Mouse (Mus musculus) gastrocnemius, postnatal 14 days (tissue): ENCODE data around the gene Vsnl1. TPM values are rescaled to one million over a fixed set of nuclear protein-coding genes. Genes with fewer than 3 reads are reported as not detected.

Experiments
- DNase-seq: peaks from one replicate; pipeline ENCODE4 v3.0.0; 2021; ENCODE audit warnings: mixed read lengths
- intact Hi-C: fragments of 180-260 bp; cut with DNase I; formaldehyde crosslinking; loops from one replicate; pipeline ENCODE4 v1.15.1; 2025; ENCODE audit warnings: low total_unique reads
- total RNA-seq, 2 experiments: library from RNA; stranded (reverse); gene quantifications; 2 replicates each; pipeline ENCODE4 v1.2.3; 2021

The Vsnl1 gene
- total RNA-seq, 2 experiments from 2014 or later = 0.11 TPM; not detected in 1

- intact Hi-C loops = no loop called here
- peak; percentile 13 for DNase-seq
Observed at GRCm38 (mm10) chr12:11391244-11391949, 45.0 kb downstream of the Vsnl1 start.

- DNase-seq = no peak
- intact Hi-C loops = no loop called here
Observed at GRCm38 (mm10) chr12:11389141-11389540, 47.3 kb downstream of the Vsnl1 start.

DNA sequence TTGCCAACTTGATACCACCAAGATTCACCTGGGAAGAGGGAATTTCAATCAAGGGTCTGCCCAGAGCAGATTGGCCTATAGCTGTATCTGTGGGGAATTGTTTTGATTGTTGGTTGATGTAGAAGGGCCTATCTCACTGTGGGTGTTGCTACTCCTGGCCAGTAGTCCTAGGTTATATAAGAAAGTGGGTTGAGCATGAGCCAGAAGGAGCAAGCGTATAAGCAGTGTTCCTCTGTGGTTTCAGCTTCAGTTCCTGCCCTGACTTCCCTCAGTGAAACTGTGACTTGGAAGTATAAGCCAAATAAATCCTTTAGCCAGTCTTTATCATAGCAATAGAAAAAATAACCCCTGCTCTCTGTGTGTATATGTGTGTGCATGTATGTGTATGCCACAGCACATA is 51.7 kb downstream of the Vsnl1 start:
- intact Hi-C loops = no loop called here
- no peak for DNase-seq

DNA sequence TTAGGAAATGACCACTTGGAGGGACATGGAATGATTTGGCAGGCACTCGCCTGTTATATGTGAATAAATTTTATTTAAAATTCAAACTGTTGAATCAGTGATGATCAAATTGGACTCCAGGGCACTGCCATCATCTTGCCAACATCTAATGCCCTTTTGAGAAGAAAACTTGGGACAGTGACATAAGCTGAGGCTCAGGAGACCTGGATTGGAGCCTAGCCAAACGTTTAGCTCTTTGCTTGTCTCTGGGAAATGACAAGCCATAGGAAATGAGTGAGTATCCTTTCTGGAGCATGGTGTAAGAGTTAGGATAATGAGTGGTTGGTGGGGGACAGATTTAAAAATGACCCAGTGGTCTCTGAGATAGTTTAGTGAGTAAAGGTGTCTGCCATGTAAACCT is 57.0 kb downstream of the Vsnl1 start:
- DNase-seq = no peak

DNA sequence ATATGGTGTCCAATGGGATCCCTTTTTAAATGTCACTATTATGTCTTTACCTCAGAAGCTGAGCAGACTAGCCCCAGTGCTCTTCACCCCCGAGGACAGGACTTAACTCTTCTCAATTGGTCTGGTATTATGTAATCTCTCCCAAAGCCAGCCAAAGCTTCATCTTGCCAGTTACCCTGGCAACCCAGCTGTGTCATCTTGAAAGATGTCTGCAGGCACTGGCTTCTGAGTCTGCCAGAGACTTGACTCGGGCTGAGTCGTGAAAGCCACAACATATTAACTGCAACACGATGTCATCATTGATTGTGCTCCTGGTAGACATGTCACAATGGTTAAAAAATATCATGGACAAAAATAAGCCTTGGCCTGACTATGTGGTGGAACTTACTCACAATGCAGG is 66.4 kb downstream of the Vsnl1 start:
- DNase-seq = no peak
- intact Hi-C loops = no loop called here

More for the DNA sequence above, 57.0 kb downstream of the Vsnl1 start:
- intact Hi-C loops = no loop called here

DNA sequence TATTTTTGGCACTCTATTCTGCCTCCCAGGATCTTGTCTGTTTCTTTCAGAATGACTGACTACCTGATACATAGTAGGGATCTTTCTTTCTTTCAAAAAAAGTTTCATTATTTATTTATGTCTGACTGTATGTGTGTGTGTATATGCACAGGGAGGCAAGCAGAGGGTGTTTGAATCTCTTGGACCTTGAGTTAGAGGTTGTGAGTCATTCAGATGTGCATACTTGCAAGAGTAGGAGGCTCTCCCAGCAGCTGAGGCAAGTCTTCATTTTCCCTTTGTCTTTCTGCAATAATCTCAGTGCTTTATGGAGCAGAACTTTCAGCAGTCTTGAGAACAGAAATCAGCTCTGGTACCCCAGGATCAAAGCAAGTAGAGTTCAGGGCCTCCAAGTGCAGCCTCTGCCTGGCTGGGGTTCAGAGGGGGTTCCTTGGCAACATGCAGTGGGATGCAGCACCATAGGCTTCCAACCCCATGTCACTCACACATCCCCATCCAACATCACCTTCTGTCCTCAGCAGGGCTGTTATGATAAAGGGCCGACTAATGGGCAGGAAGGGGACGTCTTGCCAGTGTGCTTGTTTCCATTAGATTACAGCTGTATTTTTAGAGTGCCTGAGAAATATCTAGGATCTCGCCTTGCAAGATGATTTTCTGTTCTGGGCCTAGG is 69.2 kb downstream of the Vsnl1 start:
- no peak for DNase-seq
- intact Hi-C loops = no loop called here

DNA sequence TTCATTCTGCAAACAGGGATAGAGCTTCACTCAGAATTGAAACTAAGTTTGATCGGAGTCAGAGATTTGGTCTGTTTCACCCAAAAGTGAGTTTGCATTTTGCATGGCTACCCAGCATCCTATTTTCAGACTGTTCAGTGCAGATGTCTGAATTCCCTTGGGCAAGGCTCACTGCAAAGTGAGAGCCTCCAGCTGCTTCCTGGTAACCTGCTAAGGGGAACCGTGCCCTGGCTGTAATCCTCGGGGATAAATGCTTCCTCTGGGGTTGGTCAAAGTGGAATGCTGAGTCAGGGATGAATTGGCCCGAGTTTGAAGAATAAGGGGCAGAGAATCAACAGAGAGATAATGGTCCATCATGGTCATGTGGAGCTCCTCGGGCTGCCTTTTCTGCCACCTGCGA is 71.5 kb downstream of the Vsnl1 start:
- intact Hi-C loops = no loop called here
- no peak for DNase-seq

DNA sequence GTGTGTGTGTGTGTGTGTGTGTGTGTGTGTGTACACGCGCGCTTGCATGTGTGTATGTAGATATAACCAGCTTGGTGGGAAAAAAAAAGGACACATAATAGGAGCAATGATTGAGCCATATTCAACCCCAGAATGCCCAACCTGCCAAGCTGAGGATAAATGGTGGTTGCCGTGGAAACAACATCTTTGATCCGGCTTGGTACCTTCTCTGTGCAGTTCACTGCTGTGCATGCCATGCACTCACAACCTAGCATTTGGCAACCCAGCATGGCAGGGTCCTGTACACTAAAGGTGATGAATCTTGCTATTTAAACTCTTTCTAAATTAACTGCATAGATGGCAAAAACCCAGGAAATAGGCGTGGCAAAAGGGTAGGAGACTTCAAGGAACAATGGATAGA is 74.0 kb downstream of the Vsnl1 start:
- DNase-seq = no peak
- intact Hi-C loops = no loop called here

- DNase-seq = peak; percentile 72
- intact Hi-C loops = loop anchor here (5.0 kb wide), 1 partner anchor 796 kb away; no protein-coding TSS in a partner anchor
Observed at GRCm38 (mm10) chr12:11350895-11351294, 85.5 kb downstream of the Vsnl1 start.

DNA sequence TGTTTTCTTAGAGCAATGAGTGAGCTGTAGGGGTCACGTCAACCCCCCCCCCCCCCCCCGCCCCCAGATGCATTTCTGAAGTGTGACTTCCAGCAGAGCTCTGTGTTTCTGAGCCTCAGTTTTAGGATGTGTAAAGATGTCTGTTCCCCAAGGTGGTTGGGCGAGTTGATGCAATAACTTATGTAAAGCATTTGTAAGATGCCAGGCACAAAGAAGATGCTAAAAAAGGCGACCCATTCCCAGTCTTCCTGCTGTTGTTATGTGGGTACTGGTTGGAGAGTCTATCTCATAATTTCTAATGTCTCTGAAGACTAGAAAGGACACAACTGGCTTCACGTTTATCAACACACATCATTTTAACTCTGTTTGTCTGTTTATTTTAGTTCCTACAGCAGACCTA is 86.5 kb downstream of the Vsnl1 start:
- intact Hi-C loops = loop anchor here (5.0 kb wide), 1 partner anchor 797 kb away; no protein-coding TSS in a partner anchor
- no peak for DNase-seq

DNA sequence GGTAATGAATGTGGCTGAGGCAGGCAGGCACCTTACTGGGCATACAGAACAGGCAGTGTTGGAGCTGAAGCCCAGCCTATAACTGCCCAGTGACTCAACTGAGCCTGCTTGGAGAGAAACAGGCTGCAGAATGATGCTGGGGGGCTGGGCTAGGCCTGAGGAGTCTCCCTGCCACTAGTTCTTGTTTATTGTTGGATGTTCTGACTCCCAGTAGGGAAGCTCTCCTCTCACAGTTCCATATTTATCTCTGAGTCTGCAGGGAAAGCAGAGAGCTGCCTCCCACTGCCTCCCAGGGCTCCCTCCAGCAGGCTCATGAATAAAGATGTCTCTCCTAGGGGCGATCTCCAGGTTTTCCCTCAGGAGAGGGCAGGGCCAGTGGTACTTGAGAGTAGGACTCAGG is 88.0 kb downstream of the Vsnl1 start:
- intact Hi-C loops = no loop called here

DNA sequence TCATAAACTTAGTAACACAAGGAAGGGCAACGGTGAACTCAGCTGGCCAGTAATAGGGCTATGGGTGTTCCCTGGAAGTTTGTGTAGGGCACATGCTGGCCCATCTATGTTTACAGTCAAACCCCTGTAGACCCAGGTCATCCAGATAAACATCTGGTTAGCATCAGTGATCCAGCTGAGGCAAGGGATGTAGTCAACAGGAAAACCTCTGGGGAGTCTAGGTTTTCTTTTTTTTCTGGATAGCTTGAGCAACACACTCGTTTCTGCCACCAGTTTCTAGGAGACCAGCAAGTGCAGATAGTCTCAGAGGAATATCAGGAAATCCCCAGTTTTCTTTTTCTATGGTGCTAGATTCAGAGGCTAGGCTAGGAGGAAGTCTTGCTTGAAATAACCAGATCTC is 90.5 kb downstream of the Vsnl1 start:
- intact Hi-C loops = no loop called here
- DNase-seq = no peak

More for the DNA sequence above, 88.0 kb downstream of the Vsnl1 start:
- DNase-seq = no peak

DNA sequence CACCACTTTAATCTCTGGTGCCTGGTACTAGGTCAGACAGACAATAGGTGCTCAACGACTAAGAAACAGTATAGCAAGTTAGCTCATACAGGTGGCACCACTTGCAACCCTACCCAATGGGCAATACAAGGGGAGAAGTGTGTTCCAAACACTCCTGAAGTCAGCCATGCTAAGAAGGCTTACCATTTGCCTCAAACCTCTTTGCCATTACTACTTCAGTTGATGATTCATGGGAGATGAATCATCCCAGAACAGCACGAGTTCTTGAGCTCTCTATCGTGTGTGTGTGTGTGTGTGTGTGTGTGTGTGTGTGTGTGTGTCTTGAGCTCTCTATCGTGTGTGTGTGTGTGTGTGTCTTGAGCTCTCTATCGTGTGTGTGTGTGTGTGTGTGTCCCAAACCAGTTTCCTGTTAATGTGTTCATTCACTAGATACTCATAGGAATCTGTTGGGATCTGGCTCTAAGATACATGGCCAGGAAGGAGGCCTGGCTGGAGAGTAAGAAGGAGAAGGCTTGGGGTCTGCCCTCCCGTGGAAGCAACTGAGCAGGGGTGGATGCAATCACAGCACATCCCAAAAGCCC is 94.3 kb downstream of the Vsnl1 start:
- intact Hi-C loops = no loop called here
- no peak for DNase-seq

DNA sequence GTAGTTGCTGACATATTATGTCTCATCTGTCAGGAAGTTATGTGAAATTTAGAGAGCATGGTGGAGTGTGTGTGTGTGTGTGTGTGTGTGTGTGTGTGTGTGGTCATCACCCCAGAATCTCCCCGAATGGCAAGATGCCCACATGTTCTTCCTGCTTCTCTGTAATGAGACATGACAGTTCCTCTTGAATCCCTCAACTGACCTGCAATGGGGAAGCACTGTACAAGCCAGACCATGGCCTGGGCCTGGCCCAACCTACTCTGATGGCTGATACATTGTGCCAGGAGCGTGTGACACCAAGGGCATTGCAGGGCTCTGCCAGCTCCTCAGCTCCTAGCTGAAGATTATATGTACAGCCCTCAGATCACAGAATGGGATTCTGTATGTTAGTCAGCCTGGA is 98.2 kb downstream of the Vsnl1 start:
- intact Hi-C loops = loop anchor here (5.0 kb wide), 1 partner anchor 141 kb away; no protein-coding TSS in a partner anchor
- no peak for DNase-seq

DNA sequence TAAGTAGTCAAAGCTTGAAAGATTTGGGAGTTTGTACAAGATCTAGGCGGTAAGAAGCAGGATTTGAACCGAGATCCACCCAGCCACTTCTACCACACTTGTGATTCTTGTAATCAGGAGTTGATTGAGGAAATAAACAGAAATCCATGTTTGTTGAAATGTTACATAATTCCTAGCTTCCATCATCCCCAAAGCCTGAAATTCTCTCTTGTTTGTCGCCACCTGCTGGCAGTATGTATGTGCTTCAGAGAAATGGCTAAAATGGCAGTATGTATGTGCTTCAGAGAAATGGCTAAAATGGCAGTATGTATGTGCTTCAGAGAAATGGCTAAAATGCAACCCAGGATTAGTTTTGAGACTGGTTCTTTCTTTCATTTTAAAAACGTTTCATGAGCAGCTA is 99.6 kb downstream of the Vsnl1 start:
- intact Hi-C loops = loop anchor here (5.0 kb wide), 1 partner anchor 140 kb away; no protein-coding TSS in a partner anchor
- peak; percentile 34 for DNase-seq

DNA sequence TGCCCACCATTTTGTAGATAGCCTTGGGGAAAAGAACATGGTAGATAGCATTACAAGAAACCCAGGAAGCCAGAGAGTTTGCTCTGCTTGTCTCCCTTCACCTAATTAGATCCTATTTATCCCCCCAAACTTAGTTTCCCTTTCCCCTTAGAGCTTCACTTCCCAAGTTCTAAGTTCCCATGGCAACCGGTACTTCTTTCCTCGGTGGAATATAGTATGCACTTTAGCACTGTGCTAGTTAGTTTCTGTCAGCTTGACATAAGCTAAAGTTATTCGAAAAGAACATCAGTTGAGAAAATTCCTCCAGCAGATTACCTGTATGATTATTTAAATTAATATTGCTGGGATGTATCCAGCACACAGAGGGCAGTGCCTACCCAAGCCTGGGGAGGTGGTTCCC is 109.9 kb downstream of the Vsnl1 start:
- DNase-seq = no peak
- intact Hi-C loops = no loop called here

DNA sequence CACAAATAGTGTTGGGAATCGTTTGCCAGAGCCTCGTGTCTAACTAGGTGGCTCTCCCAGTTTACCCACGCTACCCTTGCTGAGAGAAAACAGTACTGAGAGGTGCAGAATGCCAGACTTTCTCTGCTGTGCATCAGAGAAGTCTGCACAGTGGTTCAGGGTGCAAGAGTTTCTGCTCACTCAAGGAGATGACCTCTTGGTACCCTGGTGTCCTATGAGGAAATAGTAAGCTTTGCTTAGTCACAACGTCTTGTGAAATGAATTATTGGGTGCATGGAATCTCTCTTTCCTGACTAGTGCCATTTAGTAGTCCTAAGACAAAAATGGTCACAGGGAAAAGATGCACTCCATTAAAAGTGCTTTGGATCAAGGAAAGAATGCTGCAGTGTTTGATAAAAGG is 111.9 kb downstream of the Vsnl1 start:
- intact Hi-C loops = no loop called here
- no peak for DNase-seq

GRCm38 (mm10) chr12:11317671-11318070 is 118.7 kb downstream of the Vsnl1 start:
- DNase-seq = no peak
- intact Hi-C loops = no loop called here

- intact Hi-C loops = no loop called here
- DNase-seq = no peak
Observed at GRCm38 (mm10) chr12:11313840-11314239, 122.6 kb downstream of the Vsnl1 start.

GRCm38 (mm10) chr12:11311106-11311505 is 125.3 kb downstream of the Vsnl1 start:
- DNase-seq = no peak
- intact Hi-C loops = no loop called here
